Mouse (Mus musculus) limb, embryonic 15.5 days (tissue): ENCODE results near the gene Tubb4a. TPM values are rescaled to one million over a fixed set of nuclear protein-coding genes. Genes with fewer than 3 reads are reported as not detected.

Experiments used
- ATAC-seq: fragments of 200-750 bp; cut with Nextera tagmentation; 2 replicates; pipeline ENCODE4 v1.8.0; 2017; ENCODE audit warnings: low read depth, moderate TSS enrichment; ENCODE audit not compliant: insufficient number of reproducible peaks, low FRiP score, low TSS enrichment
- H3K27ac ChIP-seq: fragments of 300-500 bp; sonication (generic); 2 replicates; pipeline ENCODE4 v1.5.1; 2015; ENCODE audit warnings: moderate library complexity, mild to moderate bottlenecking, inconsistent platforms
- H3K27me3 ChIP-seq: fragments of 300-500 bp; sonication (generic); 2 replicates; pipeline ENCODE4 v1.6.1; 2015; ENCODE audit warnings: inconsistent platforms
- H3K36me3 ChIP-seq: fragments of 300-500 bp; sonication (generic); 2 replicates; pipeline ENCODE4 v1.6.1; 2015; ENCODE audit warnings: inconsistent platforms
- H3K4me1 ChIP-seq: fragments of 300-500 bp; sonication (generic); 2 replicates; pipeline ENCODE4 v1.6.1; 2015; ENCODE audit warnings: inconsistent platforms
- H3K4me2 ChIP-seq: fragments of 300-500 bp; sonication (generic); 2 replicates; pipeline ENCODE4 v1.6.1; 2015; ENCODE audit warnings: mild to moderate bottlenecking, inconsistent platforms
- H3K4me3 ChIP-seq: fragments of 300-500 bp; sonication (generic); 2 replicates; pipeline ENCODE4 v1.5.1; 2015; ENCODE audit warnings: mild to moderate bottlenecking, inconsistent platforms
- H3K9ac ChIP-seq: fragments of 300-500 bp; sonication (generic); 2 replicates; pipeline ENCODE4 v1.6.1; 2015; ENCODE audit warnings: inconsistent platforms
- H3K9me3 ChIP-seq: fragments of 300-500 bp; sonication (generic); 2 replicates; pipeline ENCODE4 v1.6.1; 2016; ENCODE audit warnings: inconsistent platforms
- WGBS: fragments of 180-500 bp; shearing (Covaris S2); methylation state at CpG from one replicate; pipeline ENCODE4 v1.1.7; 2015; 5-methylcytosine and 5-hydroxymethylcytosine counted together
- polyA plus RNA-seq: library from polyadenylated mRNA; unstranded; fragments of >200 nt; fragmentation: Nextera tagmentation; extraction: Ambion mirVana; gene quantifications from 2 replicates; pipeline ENCODE4 v1.2.1, GENCODE M21; 2015

Tubb4a gene
- polyA plus RNA-seq, 1 experiment from 2014 or later = 8.4 TPM

DNA sequence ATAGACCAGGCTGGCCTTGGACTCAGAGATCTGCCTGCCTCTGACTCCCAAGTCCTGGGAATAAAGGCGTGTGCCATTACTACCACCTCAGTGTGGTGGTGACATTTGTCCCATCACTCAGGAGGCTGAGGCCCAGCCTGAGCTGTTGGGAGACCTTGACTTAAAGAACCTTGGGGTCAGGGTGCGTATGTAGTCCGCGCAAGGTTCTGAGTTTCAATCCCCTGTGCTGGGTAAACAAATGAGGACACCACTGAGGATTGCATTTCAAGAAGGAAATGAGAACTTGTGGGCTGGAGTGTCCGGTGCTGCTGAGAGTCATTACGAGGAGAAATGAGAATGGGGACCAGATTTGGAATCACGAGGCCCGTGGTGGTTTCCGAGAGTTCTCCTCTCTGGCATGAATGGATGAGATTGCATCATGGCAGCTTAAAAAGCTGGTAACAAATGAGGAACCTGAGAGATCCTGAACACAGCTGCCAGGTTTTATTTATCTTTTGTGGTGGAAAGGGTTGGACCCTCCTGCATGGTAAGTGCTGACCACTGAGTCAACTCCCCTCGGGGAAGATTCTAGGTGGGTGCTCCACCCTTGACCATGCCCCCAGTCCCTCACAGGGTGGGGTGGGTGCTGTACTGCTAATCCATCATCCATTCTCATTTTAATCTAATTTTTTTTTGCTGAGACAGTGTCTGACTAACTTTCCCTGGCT lies 25.3 kb upstream of the Tubb4a start:
- H3K4me1 ChIP-seq = no peaks in the 10 kb centered on the region

DNA sequence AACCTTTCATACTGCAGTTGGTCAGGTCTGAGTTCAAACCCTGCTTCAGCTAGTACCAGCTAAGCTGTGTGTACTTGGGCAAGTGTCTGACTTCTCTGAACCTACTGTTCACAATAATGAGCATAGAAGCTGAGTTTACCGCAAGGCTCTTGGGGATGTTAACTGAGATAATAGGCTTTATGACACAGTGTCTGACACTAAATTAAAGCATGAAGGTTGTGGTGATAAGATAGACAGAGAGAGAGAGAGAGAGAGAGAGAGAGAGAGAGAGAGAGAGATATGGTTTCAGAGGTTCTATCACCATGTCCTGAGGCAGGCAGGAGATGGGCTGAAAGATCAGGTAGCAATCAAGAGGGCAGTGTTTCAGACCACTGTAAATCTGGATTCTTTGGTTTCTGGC lies 22.4 kb upstream of the Tubb4a start:
- ATAC-seq = no peak
- no peak overlapping the region for H3K27ac ChIP-seq
- H3K4me1 ChIP-seq = peaks cover 13% of the 10 kb centered on the region; the same call in 1 of the 2 replicates
- no peak overlapping the region for H3K9ac ChIP-seq
- WGBS = 79% methylated on average over 1 of the region's 1 CpGs
- H3K4me3 ChIP-seq = no peak overlapping the region
- H3K9me3 ChIP-seq = no peaks in the 10 kb centered on the region
- no peak overlapping the region for H3K4me2 ChIP-seq
- H3K27me3 ChIP-seq = no peaks in the 10 kb centered on the region
- no peaks in the 10 kb centered on the region for H3K36me3 ChIP-seq

More for the DNA sequence above, 25.3 kb upstream of the Tubb4a start:
- Histone ChIP-seq H3K4me3 (no peak overlapping the region), H3K4me2 (no peak overlapping the region), H3K36me3 (no peaks in the 10 kb centered on the region), H3K9ac (no peak overlapping the region), H3K9me3 (no peaks in the 10 kb centered on the region), H3K27ac (no peak overlapping the region), H3K27me3 (no peaks in the 10 kb centered on the region)
- WGBS = 87% methylated on average over 10 of the region's 10 CpGs
- ATAC-seq = no peak

DNA sequence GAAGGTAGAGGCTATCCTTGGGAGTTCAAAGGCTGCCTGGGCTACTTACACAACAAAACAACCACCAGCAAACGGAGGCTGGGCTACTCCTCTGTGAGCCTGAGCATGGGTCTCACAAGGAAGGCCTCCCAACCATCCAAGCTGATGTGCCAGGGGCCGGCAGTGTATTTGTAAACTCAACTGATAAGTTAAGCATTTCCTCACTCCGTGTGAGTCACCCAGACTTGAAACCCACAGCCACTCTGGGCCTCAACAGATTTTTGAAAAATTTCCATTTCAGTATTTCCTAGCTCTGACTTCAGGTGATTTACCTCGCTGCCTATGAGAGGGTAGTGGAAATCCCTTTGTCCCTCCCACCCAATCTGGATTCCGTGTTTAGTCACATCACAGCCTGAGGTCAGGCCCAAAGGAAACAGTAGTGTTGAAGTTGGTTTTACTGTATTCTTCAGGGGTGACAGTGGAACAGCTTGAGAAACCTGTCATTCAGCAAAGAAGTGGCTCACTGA lies 21.1 kb upstream of the Tubb4a start:
- Histone ChIP-seq H3K9me3 (no peaks in the 10 kb centered on the region), H3K4me3 (no peak overlapping the region), H3K27ac (no peak overlapping the region), H3K4me1 (peaks cover 20% of the 10 kb centered on the region), H3K27me3 (no peaks in the 10 kb centered on the region), H3K36me3 (no peaks in the 10 kb centered on the region), H3K4me2 (no peak overlapping the region), H3K9ac (no peak overlapping the region)
- no peak for ATAC-seq
- 51% methylated on average over 5 of the region's 5 CpGs for WGBS

DNA sequence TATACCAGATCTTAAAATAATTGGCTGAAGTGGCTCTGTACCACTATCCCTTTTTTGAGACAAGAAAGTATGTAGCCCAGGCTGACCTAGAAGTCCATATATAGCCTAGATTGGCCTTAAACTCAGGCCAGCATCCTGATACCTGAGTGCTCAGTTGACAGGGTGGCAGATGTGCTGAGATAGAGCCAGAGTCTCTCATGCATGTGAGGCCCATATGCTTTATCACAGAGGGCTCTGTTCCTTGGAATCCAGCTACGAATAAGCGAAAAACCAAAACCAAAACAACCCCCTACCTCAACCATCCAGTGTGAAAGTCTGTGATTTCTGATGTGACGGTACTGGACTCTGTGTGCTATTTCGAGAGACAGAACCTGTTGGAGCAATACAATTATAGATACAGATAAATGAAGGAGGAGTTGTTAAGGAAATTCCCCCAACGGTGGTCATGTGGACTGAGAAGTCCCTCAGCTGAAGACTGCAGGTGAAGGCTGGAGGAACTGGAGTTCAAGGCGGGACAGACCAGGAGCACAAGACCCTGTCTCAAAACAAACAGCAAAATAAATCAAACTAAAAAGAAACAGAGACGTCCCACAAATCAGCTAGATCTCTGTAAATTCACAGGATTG lies 20.6 kb upstream of the Tubb4a start:
- ATAC-seq = no peak
- H3K4me3 ChIP-seq = no peak overlapping the region

DNA sequence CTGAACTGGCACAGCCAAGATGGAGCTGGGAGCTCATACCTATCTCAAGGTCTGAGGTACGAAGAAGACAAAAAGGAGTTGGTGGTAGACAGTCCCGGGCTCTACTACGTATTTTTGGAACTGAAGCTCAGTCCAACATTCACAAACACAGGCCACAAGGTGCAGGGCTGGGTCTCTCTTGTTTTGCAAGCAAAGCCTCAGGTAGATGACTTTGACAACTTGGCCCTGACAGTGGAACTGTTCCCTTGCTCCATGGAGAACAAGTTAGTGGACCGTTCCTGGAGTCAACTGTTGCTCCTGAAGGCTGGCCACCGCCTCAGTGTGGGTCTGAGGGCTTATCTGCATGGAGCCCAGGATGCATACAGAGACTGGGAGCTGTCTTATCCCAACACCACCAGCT lies 19.5 kb upstream of the Tubb4a start:
- H3K9ac ChIP-seq = no peak overlapping the region
- H3K4me2 ChIP-seq = no peak overlapping the region
- H3K4me3 ChIP-seq = no peak overlapping the region
- no peaks in the 10 kb centered on the region for H3K36me3 ChIP-seq
- H3K4me1 ChIP-seq = peaks cover 20% of the 10 kb centered on the region
- WGBS = 89% methylated on average over 5 of the region's 5 CpGs
- H3K27me3 ChIP-seq = no peaks in the 10 kb centered on the region
- H3K27ac ChIP-seq = no peak overlapping the region
- no peak for ATAC-seq
- H3K9me3 ChIP-seq = no peaks in the 10 kb centered on the region

More for the DNA sequence above, 20.6 kb upstream of the Tubb4a start:
- no peaks in the 10 kb centered on the region for H3K9me3 ChIP-seq
- 75% methylated on average over 7 of the region's 7 CpGs for WGBS
- H3K9ac ChIP-seq = no peak overlapping the region
- peaks cover 20% of the 10 kb centered on the region for H3K4me1 ChIP-seq
- H3K4me2 ChIP-seq = no peak overlapping the region
- H3K27me3 ChIP-seq = no peaks in the 10 kb centered on the region
- H3K27ac ChIP-seq = no peak overlapping the region
- H3K36me3 ChIP-seq = no peaks in the 10 kb centered on the region

DNA sequence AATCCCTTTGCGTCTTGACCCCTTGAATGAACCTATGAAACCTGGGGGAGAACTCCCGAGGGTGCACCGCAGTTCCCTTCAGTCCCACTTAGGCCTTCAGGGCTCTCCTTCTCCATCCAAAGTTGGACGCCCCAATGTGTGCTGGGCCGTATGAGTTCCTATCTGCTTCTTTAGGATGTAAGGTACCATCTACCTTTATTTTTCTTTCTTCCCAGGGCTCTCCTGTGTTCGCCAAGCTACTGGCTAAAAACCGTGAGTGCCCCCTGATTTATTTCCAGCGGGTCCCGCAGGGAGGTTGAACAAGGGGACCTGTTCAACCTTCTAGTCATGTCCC lies 18.4 kb upstream of the Tubb4a start:
- no peak for ATAC-seq
- H3K27ac ChIP-seq = no peak overlapping the region
- no peaks in the 10 kb centered on the region for H3K9me3 ChIP-seq
- peaks cover 20% of the 10 kb centered on the region for H3K4me1 ChIP-seq
- H3K27me3 ChIP-seq = no peaks in the 10 kb centered on the region
- H3K4me2 ChIP-seq = peak overlapping the region; percentile 81
- H3K4me3 ChIP-seq = peak overlapping the region; percentile 69
- no peak overlapping the region for H3K9ac ChIP-seq
- 8% methylated on average over 9 of the region's 9 CpGs for WGBS
- no peaks in the 10 kb centered on the region for H3K36me3 ChIP-seq

DNA sequence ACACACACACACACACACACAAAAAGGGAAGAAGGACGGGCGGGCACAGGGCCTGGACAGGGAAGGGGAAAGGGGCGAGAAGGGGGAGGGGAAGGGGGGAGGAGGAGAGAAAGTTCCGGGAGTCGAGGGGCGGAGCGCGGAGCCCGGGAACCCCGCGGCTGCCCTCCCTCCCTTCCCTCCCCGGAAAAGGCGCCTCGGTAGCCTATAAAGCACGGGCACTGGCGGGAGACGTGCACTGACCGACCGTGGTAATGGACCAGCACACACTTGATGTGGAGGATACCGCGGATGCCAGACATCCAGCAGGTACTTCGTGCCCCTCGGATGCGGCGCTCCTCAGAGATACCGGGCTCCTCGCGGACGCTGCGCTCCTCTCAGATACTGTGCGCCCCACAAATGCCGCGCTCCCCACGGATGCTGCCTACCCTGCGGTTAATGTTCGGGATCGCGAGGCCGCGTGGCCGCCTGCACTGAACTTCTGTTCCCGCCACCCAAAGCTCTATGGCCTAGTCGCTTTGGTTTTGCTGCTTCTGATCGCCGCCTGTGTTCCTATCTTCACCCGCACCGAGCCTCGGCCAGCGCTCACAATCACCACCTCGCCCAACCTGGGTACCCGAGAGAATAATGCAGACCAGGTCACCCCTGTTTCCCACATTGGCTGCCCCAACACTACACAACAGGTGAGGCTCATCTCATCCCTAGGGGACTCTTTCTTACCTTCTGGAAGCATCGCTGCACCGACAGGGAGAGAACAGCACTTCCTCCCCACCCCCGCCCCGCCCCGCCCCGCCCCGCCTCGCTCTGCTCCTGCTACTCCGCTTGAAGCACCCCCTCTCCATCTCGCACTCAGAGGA lies 17.8 kb upstream of the Tubb4a start, which contains the start of gene Tnfsf9:
Tnfsf9 (plus strand) TSS at position 145 of the 854 bp plus-strand sequence.
- Histone ChIP-seq H3K36me3 (no peaks in the 10 kb centered on the region), H3K27ac (peak within 1 kb of the TSS; percentile 76), H3K9ac (peak within 1 kb of the TSS; percentile 54), H3K9me3 (no peaks in the 10 kb centered on the region), H3K4me3 (peak within 1 kb of the TSS; percentile 69), H3K4me2 (peak within 1 kb of the TSS; percentile 81), H3K4me1 (peaks cover 20% of the 10 kb centered on the region), H3K27me3 (no peaks in the 10 kb centered on the region)
- peak; percentile 62; the same call in 1 of the 2 replicates for ATAC-seq
- 0% methylated on average over 54 of the region's 61 CpGs for WGBS

DNA sequence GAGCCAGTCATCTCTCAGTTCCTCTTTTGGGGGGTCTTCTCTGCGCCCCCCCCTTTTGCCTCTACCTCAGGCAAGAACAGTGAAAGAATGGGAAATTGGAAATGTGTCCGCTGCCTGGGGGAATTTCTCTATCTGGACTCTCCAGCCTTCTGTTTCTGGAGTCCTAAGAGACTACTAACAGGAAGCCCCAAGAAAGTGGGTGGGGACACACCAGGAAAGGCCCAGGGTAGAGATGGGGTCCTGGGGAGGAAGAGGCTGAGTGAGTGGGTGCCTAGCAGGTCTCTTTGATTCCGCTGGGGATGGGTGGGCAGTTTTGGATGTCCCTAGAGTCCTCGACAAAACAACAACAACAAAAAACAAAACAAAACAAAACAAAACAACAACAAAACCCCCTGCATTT lies 16.9 kb upstream of the Tubb4a start:
- Histone ChIP-seq H3K36me3 (no peaks in the 10 kb centered on the region), H3K4me2 (peak overlapping the region; percentile 81), H3K4me3 (peak overlapping the region; percentile 69), H3K27me3 (no peaks in the 10 kb centered on the region), H3K4me1 (peaks cover 20% of the 10 kb centered on the region), H3K9ac (no peak overlapping the region), H3K27ac (peak overlapping the region; percentile 23), H3K9me3 (no peaks in the 10 kb centered on the region)
- ATAC-seq = no peak
- WGBS = 36% methylated on average over 4 of the region's 4 CpGs

DNA sequence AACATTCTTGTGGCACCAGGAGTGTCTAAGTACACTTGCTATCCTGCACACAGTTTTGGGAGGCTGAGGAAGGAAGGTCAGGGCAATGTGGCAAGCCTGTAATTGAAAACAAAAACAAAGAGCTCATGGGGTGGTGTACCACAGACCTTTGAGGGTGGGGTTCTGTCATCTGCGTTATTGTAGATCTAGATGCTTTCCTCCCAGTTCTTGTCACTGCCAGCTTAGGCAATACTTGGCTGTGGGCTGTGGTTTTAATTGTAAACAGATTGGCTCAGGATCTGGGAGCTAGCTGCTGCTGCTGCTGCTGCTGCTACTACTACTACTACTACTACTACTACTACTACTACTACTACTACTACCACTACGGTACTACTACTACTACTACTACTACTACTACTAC lies 14.7 kb upstream of the Tubb4a start:
- no peak overlapping the region for H3K9ac ChIP-seq
- H3K36me3 ChIP-seq = no peaks in the 10 kb centered on the region
- ATAC-seq = no peak
- WGBS = 67% methylated on average over 2 of the region's 2 CpGs
- H3K4me2 ChIP-seq = no peak overlapping the region
- no peak overlapping the region for H3K27ac ChIP-seq
- no peaks in the 10 kb centered on the region for H3K27me3 ChIP-seq
- peaks cover 20% of the 10 kb centered on the region for H3K4me1 ChIP-seq
- no peak overlapping the region for H3K4me3 ChIP-seq
- H3K9me3 ChIP-seq = no peaks in the 10 kb centered on the region

DNA sequence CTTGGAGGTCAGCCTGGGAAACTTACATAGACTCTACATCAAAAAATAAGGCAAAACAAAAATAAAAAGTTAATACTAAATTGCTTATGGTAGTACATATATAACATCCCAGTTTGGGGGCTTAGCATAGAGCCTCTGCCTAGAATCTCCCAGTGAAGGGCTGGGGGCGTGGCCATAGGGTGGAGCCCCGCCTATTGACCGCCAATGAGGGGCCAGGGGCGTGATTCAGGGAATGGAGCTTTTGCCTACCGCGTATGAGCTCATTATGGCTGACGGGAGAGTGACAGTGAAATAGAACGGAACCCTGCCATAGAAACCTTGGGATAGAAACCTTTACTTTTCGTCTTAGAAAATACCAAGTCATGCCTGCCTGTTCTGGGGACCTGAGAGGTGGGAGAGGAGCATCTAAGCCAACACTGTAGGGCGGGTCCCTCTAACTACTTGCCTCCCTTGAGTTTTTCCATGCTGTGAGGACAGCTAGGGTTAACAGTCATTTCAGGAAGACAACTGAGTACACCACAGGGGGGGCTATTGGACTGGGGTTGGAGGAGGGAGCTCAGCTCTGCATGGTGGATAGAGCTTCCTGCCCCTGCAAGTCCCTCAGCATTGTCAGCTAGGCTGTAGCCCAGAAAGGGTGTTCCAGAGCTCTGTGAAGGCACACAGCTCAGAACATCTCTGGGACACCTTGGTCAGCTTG lies 12.2 kb upstream of the Tubb4a start:
- H3K9ac ChIP-seq = no peak overlapping the region
- no peaks in the 10 kb centered on the region for H3K9me3 ChIP-seq
- no peak overlapping the region for H3K27ac ChIP-seq
- no peak overlapping the region for H3K4me3 ChIP-seq
- WGBS = 12% methylated on average over 10 of the region's 10 CpGs
- peaks cover 12% of the 10 kb centered on the region for H3K4me1 ChIP-seq
- no peak for ATAC-seq
- H3K4me2 ChIP-seq = no peak overlapping the region
- no peaks in the 10 kb centered on the region for H3K36me3 ChIP-seq
- no peaks in the 10 kb centered on the region for H3K27me3 ChIP-seq

DNA sequence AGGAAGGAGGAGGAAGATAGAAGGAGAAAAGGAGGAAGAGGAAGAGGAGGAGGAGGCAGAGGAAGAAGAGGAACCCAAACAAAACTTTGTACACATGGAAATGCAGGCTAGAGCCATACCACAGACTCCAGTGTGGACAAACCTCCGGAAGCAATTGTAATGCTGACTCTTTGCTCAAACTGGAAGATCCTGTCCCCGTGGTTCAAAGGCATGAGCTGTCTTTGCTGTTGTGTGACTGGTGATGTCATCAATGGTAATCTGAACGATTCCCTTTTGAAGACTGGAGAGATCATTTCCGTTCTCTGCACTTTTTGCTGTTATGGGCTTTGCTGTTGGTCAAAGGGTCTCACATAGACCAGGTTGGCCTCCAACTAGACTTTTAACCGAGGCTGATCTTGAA lies 10.7 kb upstream of the Tubb4a start:
- H3K4me1 ChIP-seq = peaks cover 6% of the 10 kb centered on the region
- no peak overlapping the region for H3K27ac ChIP-seq
- H3K36me3 ChIP-seq = no peaks in the 10 kb centered on the region
- H3K4me3 ChIP-seq = no peak overlapping the region
- ATAC-seq = no peak
- no peaks in the 10 kb centered on the region for H3K9me3 ChIP-seq
- H3K27me3 ChIP-seq = no peaks in the 10 kb centered on the region
- H3K4me2 ChIP-seq = no peak overlapping the region
- WGBS = 65% methylated on average over 5 of the region's 5 CpGs
- H3K9ac ChIP-seq = no peak overlapping the region
